Mouse (Mus musculus) ES-E14 (cell line): ENCODE measurements around the gene Palm.

Experiments
- MAFK ChIP-seq: IDR thresholded peaks from 2 replicates; pipeline ENCODE4 v1.6.1; 2014; ENCODE audit warnings: mild to moderate bottlenecking, low read depth, low read length, inconsistent platforms; ENCODE audit not compliant: insufficient read depth
- ZC3H11A ChIP-seq: IDR thresholded peaks from 2 replicates; pipeline ENCODE4 v1.6.1; 2012; ENCODE audit warnings: low read depth, mild to moderate bottlenecking, inconsistent platforms, low read length, borderline replicate concordance
- ZNF384 ChIP-seq: IDR thresholded peaks from 2 replicates; pipeline ENCODE4 v1.6.1; 2012; ENCODE audit warnings: low read depth, low read length, inconsistent platforms

GRCm38 (mm10) chr10:79773208-79773607, 20.2 kb upstream of the Palm start:
- TF ChIP-seq ZNF384 (no peak), MAFK (no peak), ZC3H11A (no peak)
